Mouse (Mus musculus) limb, embryonic 10.5 days (tissue): ENCODE measurements around the gene Scn3a. TPM values are rescaled to one million over a fixed set of nuclear protein-coding genes. Genes with fewer than 3 reads are reported as not detected.

Experiments
- DNase-seq: peaks from one replicate; pipeline ENCODE4 v3.0.0-alpha.2; 2017; ENCODE audit warnings: low spot score
- H3K27ac ChIP-seq: fragments of 300-500 bp; sonication (generic); 2 replicates; pipeline ENCODE4 v1.5.1; 2016; ENCODE audit warnings: mild to moderate bottlenecking
- H3K27me3 ChIP-seq: fragments of 300-500 bp; sonication (generic); 2 replicates; pipeline ENCODE4 v1.6.1; 2016; ENCODE audit warnings: low read depth, mild to moderate bottlenecking; ENCODE audit not compliant: poor library complexity, severe bottlenecking
- H3K36me3 ChIP-seq: fragments of 300-500 bp; sonication (generic); 2 replicates; pipeline ENCODE4 v1.6.1; 2016; ENCODE audit warnings: mild to moderate bottlenecking, moderate library complexity
- H3K4me1 ChIP-seq: fragments of 300-500 bp; sonication (generic); 2 replicates; pipeline ENCODE4 v1.6.1; 2016
- H3K4me3 ChIP-seq: fragments of 300-500 bp; sonication (generic); 2 replicates; pipeline ENCODE4 v1.5.1; 2016; ENCODE audit warnings: mild to moderate bottlenecking, moderate library complexity
- H3K9me3 ChIP-seq: fragments of 300-500 bp; sonication (generic); replicated peaks from 2 replicates; pipeline ENCODE4 v1.6.1; 2016; ENCODE audit warnings: mild to moderate bottlenecking
- WGBS: fragments of 180-500 bp; shearing (Covaris S2); methylation state at CpG from one replicate; pipeline ENCODE4 v1.1.7; 2016; 5-methylcytosine and 5-hydroxymethylcytosine counted together
- polyA plus RNA-seq: library from polyadenylated mRNA; unstranded; fragments of >200 nt; fragmentation: Nextera tagmentation; extraction: Ambion mirVana; gene quantifications from 2 replicates; pipeline ENCODE4 v1.2.1, GENCODE M21; 2016

Scn3a gene
- polyA plus RNA-seq, 1 experiment from 2014 or later, result 0.95 TPM

- H3K9me3 ChIP-seq, result no peaks in the 10 kb centered on the region
- WGBS, result 92% methylated on average over 6 of the region's 6 CpGs
- no peak overlapping the region for H3K4me3 ChIP-seq
- H3K27me3 ChIP-seq, result no peaks in the 10 kb centered on the region
- H3K27ac ChIP-seq, result no peak overlapping the region
- H3K4me1 ChIP-seq, result peaks cover 13% of the 10 kb centered on the region
- no peaks in the 10 kb centered on the region for H3K36me3 ChIP-seq
- DNase-seq, result no peak
These were observed 18.8 kb downstream of the Scn3a start for GRCm38 (mm10) chr2:65548665-65549064.

GRCm38 (mm10) chr2:65547341-65547740 is 20.1 kb downstream of the Scn3a start:
- WGBS, result 76% methylated on average over 4 of the region's 4 CpGs
- Histone ChIP-seq H3K27me3 (no peaks in the 10 kb centered on the region), H3K27ac (no peak overlapping the region), H3K4me3 (no peak overlapping the region), H3K9me3 (no peaks in the 10 kb centered on the region), H3K36me3 (no peaks in the 10 kb centered on the region), H3K4me1 (peaks cover 16% of the 10 kb centered on the region)
- DNase-seq, result no peak

GRCm38 (mm10) chr2:65542906-65543592 is 24.4 kb downstream of the Scn3a start:
- Histone ChIP-seq H3K9me3 (no peaks in the 10 kb centered on the region), H3K27me3 (no peaks in the 10 kb centered on the region), H3K36me3 (no peaks in the 10 kb centered on the region), H3K27ac (no peak overlapping the region), H3K4me3 (no peak overlapping the region), H3K4me1 (peaks cover 13% of the 10 kb centered on the region)
- WGBS, result 74% methylated on average over 10 of the region's 10 CpGs
- no peak for DNase-seq

GRCm38 (mm10) chr2:65541781-65542180 is 25.6 kb downstream of the Scn3a start:
- peaks cover 13% of the 10 kb centered on the region for H3K4me1 ChIP-seq
- H3K27ac ChIP-seq, result no peak overlapping the region
- H3K27me3 ChIP-seq, result no peaks in the 10 kb centered on the region
- DNase-seq, result no peak
- no peaks in the 10 kb centered on the region for H3K36me3 ChIP-seq
- 77% methylated on average over 1 of the region's 1 CpGs for WGBS
- H3K4me3 ChIP-seq, result no peak overlapping the region
- no peaks in the 10 kb centered on the region for H3K9me3 ChIP-seq

GRCm38 (mm10) chr2:65538436-65538835 is 29.0 kb downstream of the Scn3a start:
- no peaks in the 10 kb centered on the region for H3K36me3 ChIP-seq
- H3K4me1 ChIP-seq, result peaks cover 12% of the 10 kb centered on the region
- H3K27me3 ChIP-seq, result no peaks in the 10 kb centered on the region
- no peak overlapping the region for H3K4me3 ChIP-seq
- H3K9me3 ChIP-seq, result no peaks in the 10 kb centered on the region
- H3K27ac ChIP-seq, result no peak overlapping the region
- DNase-seq, result no peak
- WGBS, result 63% methylated on average over 5 of the region's 5 CpGs

GRCm38 (mm10) chr2:65532127-65532854 is 35.1 kb downstream of the Scn3a start:
- Histone ChIP-seq H3K9me3 (no peaks in the 10 kb centered on the region), H3K4me3 (no peak overlapping the region), H3K36me3 (no peaks in the 10 kb centered on the region), H3K4me1 (peaks cover 6% of the 10 kb centered on the region), H3K27me3 (no peaks in the 10 kb centered on the region), H3K27ac (no peak overlapping the region)
- 74% methylated on average over 10 of the region's 10 CpGs for WGBS
- DNase-seq, result no peak

GRCm38 (mm10) chr2:65529148-65529547 is 38.3 kb downstream of the Scn3a start:
- no peaks in the 10 kb centered on the region for H3K9me3 ChIP-seq
- DNase-seq, result no peak
- no peak overlapping the region for H3K4me3 ChIP-seq
- H3K36me3 ChIP-seq, result no peaks in the 10 kb centered on the region
- H3K27ac ChIP-seq, result no peak overlapping the region
- peaks cover 6% of the 10 kb centered on the region for H3K4me1 ChIP-seq
- 82% methylated on average over 5 of the region's 5 CpGs for WGBS
- no peaks in the 10 kb centered on the region for H3K27me3 ChIP-seq

GRCm38 (mm10) chr2:65516703-65517102 is 50.7 kb downstream of the Scn3a start:
- Histone ChIP-seq H3K4me3 (no peak overlapping the region), H3K27me3 (no peaks in the 10 kb centered on the region), H3K4me1 (no peaks in the 10 kb centered on the region), H3K36me3 (no peaks in the 10 kb centered on the region), H3K27ac (no peak overlapping the region), H3K9me3 (no peaks in the 10 kb centered on the region)
- no peak for DNase-seq
- 72% methylated on average over 6 of the region's 6 CpGs for WGBS

- DNase-seq, result no peak
- Histone ChIP-seq H3K9me3 (no peaks in the 10 kb centered on the region), H3K27ac (no peak overlapping the region), H3K4me3 (no peak overlapping the region), H3K27me3 (no peaks in the 10 kb centered on the region), H3K4me1 (no peaks in the 10 kb centered on the region), H3K36me3 (no peaks in the 10 kb centered on the region)
- WGBS, result 85% methylated on average over 12 of the region's 12 CpGs
These were observed 59.2 kb downstream of the Scn3a start for GRCm38 (mm10) chr2:65508217-65508616.

- Histone ChIP-seq H3K9me3 (no peaks in the 10 kb centered on the region), H3K27me3 (no peaks in the 10 kb centered on the region), H3K4me3 (no peak overlapping the region), H3K27ac (no peak overlapping the region), H3K4me1 (no peaks in the 10 kb centered on the region), H3K36me3 (no peaks in the 10 kb centered on the region)
- DNase-seq, result no peak
- WGBS, result 82% methylated on average over 9 of the region's 9 CpGs
These were observed 77.0 kb downstream of the Scn3a start for GRCm38 (mm10) chr2:65490450-65490849.

- no peak overlapping the region for H3K4me3 ChIP-seq
These were observed 84.0 kb downstream of the Scn3a start for GRCm38 (mm10) chr2:65483434-65483833.

GRCm38 (mm10) chr2:65481007-65481672 is 86.3 kb downstream of the Scn3a start:
- 85% methylated on average over 4 of the region's 4 CpGs for WGBS
- H3K9me3 ChIP-seq, result no peaks in the 10 kb centered on the region
- no peak for DNase-seq
- H3K27me3 ChIP-seq, result no peaks in the 10 kb centered on the region
- no peaks in the 10 kb centered on the region for H3K4me1 ChIP-seq
- no peak overlapping the region for H3K27ac ChIP-seq
- no peaks in the 10 kb centered on the region for H3K36me3 ChIP-seq
- no peak overlapping the region for H3K4me3 ChIP-seq

More at GRCm38 (mm10) chr2:65483434-65483833, 84.0 kb downstream of the Scn3a start:
- no peaks in the 10 kb centered on the region for H3K4me1 ChIP-seq
- H3K9me3 ChIP-seq, result no peaks in the 10 kb centered on the region
- H3K36me3 ChIP-seq, result no peaks in the 10 kb centered on the region
- H3K27ac ChIP-seq, result no peak overlapping the region
- no peaks in the 10 kb centered on the region for H3K27me3 ChIP-seq
- 86% methylated on average over 3 of the region's 3 CpGs for WGBS
- no peak for DNase-seq

- DNase-seq, result no peak
- H3K4me3 ChIP-seq, result no peak overlapping the region
- no peak overlapping the region for H3K27ac ChIP-seq
- WGBS, result 68% methylated on average over 11 of the region's 11 CpGs
- no peaks in the 10 kb centered on the region for H3K27me3 ChIP-seq
- H3K4me1 ChIP-seq, result 0 out of 2 replicates have a peak, but pooled peaks cover 4% of the 10 kb centered on the region
- H3K9me3 ChIP-seq, result no peaks in the 10 kb centered on the region
- H3K36me3 ChIP-seq, result no peaks in the 10 kb centered on the region
These were observed 96.0 kb downstream of the Scn3a start for GRCm38 (mm10) chr2:65471311-65471882.
